Mouse (Mus musculus) gastrocnemius, adult 2 months (tissue): ENCODE data around the gene Ppp1r1a. TPM values are rescaled to one million over a fixed set of nuclear protein-coding genes. Genes with fewer than 3 reads are reported as not detected.

Experiments used
- DNase-seq: peaks from one replicate; pipeline ENCODE4 v3.0.0; 2022
- H3K27ac ChIP-seq: fragments of 200-600 bp; 2 replicates; pipeline ENCODE4 v1.8.1; 2022; ENCODE audit warnings: mild to moderate bottlenecking
- H3K4me3 ChIP-seq: fragments of 200-600 bp; 2 replicates; pipeline ENCODE4 v1.8.1; 2022; ENCODE audit warnings: mild to moderate bottlenecking, moderate library complexity
- CTCF ChIP-seq: fragments of 200-600 bp; IDR thresholded peaks from 2 replicates; pipeline ENCODE4 v1.8.1; 2022; ENCODE audit warnings: antibody characterized with exemption, mild to moderate bottlenecking, moderate library complexity
- intact Hi-C: fragments of 180-260 bp; cut with DNase I; formaldehyde crosslinking; loops from one replicate; pipeline ENCODE4 v1.15.1; 2025
- total RNA-seq, 2 experiments: library from RNA; stranded (reverse); gene quantifications; 2 replicates each; pipeline ENCODE4 v1.2.3; 2021

Gene Ppp1r1a
- total RNA-seq, 2 experiments from 2014 or later, result 67.6 to 107 TPM

DNA sequence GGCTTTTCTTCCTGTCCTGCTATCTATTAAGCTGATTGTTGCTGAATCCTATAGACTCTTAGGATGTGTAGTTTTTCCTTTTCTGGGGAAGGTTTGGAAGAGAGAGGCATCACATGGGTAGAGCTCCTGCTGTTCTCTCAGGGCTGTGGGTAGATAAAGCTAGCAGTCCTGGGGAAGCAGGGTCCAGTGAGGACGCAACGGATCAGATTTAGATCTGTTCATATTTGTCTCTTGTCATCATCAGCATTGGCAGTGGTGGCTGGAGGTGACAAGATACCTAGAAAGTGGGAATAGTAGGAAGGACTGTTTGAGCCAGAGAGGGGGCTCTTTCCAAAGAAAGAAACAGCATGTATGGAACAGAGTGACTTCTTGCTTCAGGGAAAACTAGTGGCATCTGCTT, 2.8 kb downstream of the Ppp1r1a start:
- DNase-seq, result no peak
- intact Hi-C loops, result no loop called here
- no peak overlapping the region for H3K4me3 ChIP-seq
- no peak for TF ChIP-seq CTCF
- no peak overlapping the region for H3K27ac ChIP-seq

DNA sequence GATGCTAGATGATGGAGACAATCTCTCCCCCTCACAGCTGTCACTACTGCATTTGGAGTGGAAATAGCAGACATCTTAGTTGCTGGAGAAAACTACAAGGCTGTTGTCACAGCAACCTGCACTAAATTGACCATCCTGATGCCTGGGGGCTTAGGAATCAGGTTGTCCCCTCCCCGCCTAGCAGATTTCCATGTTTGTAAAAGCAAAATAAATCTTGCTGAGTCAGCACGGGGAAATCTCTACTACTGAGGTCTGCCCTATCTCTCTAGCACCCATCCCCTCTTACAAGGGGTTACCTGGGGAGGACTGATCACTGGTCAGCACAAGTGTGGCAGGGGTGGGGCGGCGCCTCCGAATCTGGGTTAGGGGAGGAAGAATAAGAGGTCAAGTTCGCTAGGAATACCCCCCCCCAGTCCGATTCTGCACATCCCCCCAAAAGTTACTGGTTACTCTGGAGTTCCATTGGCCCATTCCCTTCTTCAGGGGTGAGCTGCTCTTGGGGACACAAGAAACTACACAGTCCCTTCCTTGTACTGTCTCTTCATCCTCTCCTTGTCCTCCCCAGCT, 3.7 kb downstream of the Ppp1r1a start:
- no peak for DNase-seq
- intact Hi-C loops, result no loop called here
- Histone ChIP-seq H3K27ac (no peak overlapping the region), H3K4me3 (no peak overlapping the region)
- no peak for TF ChIP-seq CTCF

DNA sequence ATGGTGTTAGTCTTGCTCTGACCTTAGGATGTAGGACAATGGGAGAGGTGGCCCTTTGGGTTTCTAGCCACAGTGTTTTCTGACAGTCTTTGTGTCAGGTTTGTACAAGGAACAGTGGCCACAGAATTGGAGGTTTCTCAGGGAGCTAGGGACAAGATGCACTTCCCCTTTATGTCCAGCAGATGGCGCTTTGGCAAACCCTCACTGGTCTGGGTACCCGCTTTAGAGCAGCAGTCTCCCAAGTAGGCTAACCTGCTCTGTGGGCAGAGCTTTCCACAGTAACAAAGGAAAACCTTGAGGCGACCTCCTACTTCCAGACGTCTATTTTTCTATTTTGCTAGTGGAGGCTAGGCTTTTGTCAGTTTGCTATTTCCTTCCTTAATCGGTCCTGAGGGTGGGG, 7.4 kb downstream of the Ppp1r1a start:
- DNase-seq, result peak; percentile 51
- H3K4me3 ChIP-seq, result no peak overlapping the region
- intact Hi-C loops, result no loop called here
- no peak overlapping the region for H3K27ac ChIP-seq
- TF ChIP-seq CTCF, result peak; percentile 97

DNA sequence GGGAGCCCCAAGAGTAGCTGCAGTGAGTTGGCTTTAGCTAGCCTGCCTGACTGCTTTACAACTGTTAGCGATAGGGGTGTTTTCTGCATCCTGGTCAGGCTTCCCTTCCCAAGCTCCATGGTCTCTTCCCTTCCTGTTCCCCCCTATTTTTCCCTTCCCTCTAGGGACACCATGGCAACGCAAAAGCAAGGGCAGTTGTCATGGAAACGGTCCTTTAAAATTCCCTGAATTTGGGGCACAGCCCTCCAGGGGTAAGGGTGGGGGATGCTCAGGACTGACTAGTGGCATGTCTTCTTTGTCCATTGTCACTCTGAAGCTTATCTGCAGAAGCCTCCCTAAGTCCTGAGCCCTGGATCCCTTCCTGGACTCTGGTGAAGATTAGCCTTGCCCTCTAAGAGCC, 14.6 kb downstream of the Ppp1r1a start:
- TF ChIP-seq CTCF, result no peak
- intact Hi-C loops, result no loop called here
- H3K27ac ChIP-seq, result no peak overlapping the region
- H3K4me3 ChIP-seq, result no peak overlapping the region
- DNase-seq, result no peak

DNA sequence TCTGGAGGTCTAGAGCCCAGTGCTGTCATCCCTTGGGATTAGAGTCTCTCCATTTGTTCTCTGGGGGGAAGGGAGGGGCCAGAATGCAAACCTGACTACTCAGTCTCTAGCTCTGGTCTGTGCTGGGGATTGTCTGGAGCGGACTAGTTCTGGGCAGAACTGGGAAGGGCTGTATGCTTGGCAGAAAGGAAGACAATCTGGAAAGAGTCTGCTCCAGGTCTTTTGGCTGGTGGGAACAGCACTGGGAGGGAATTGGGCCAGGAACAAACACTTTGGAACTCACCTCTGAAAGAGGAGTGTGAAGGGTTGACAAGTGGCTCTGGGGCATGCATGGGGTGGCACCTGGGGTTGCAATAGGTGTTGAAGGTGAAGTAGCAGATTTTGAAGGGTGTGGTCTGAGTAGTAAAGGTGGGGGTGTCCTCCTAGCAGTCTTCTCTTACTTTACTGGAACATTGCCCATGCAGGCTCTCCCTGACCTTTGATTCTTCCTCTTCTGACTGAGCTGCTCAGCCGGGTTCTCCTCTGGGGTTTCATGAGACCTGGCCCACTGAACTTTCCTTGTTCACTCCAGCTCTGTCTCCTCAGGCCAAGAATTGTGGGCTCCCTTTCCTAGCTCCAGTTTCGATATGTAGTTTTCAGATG, 15.2 kb downstream of the Ppp1r1a start:
- no peak for TF ChIP-seq CTCF
- intact Hi-C loops, result no loop called here

DNA sequence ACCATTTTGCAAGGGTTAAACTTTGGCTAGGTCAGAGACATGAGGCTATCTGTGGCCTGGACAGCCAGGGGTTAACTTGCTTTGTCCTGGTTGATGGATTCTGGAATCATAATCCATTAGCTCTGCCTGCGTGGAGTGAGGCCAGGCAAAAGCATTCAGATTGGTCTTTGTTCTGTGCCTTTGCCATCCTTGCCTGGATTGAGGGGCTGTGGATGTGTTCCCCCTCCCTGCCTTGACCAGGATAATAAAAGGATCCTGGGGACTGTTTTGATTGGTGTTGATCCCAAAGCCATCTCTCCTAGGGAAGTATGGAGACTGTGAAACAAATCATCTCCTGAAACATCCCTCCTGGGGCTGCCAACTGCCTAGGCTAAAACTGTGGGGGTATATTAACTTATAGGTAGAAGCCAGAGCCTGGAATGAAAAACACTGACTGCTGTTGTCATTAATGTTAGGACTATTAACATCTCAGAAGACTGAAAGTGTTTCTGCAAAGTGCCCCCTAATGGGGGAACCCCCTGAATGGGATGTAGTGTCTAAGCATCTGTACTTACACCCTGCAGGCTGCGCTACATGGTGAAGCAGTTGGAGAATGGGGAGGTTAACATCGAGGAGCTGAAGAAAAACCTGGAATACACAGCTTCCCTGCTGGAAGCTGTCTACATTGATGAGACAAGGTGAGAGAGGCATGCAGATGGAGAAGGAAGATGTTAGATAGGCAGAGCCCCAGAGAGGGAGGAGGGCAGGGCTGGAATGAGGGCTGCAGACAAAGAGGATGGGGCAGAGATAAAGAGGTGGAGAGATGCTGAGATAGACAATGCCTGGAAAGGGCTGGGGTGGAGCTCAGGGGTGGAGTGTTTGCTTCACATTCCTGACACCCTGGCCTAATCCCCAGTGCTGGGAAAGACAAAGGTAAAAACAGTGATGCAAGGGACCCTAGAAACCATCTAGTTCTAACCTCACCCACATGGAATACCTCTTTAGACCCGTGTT, 18.1 kb downstream of the Ppp1r1a start:
- DNase-seq, result no peak
- no peak for TF ChIP-seq CTCF
- Histone ChIP-seq H3K27ac (no peak overlapping the region), H3K4me3 (no peak overlapping the region)
- intact Hi-C loops, result no loop called here

More for the DNA sequence above, 15.2 kb downstream of the Ppp1r1a start:
- DNase-seq, result no peak
- H3K27ac ChIP-seq, result no peak overlapping the region
- no peak overlapping the region for H3K4me3 ChIP-seq

DNA sequence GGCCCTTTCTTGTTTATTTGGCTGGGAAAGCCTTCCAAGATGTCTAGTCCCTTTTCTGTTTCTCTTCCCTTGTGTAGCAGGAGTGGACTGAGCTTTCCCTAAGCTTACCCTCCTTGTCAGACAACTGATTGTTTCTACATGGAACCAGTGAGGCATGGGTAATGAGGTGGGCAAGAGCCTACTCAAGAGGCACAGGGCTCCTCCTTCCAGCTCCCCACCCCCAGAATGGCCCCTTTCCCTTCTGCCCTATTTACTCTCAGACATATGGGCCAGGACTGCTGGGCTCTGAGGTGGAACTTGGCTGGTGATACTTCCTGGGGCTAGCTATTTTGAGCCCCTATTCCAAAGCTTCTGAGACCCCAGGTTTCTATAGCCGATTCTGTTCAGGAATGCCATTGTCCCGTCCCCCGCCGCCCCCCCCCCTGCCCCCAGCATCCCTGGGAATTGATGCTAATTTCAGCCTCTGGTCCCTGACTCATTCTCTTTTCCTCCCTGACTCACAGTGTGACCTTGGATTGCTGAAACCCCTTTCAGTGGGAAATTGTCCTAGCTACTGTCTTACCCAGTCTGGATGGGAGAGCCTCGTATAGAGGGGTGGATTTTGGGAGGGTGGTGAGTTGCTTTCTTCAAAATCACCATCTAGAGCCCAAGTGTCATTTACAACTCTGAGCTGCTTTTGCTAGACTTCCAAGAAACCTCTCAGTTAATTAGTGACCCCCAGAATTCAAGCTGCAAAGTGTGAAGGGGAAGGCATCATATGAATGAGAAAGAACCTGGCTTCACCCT, 19.0 kb downstream of the Ppp1r1a start:
- TF ChIP-seq CTCF, result no peak
- H3K27ac ChIP-seq, result no peak overlapping the region
- no peak for DNase-seq
- intact Hi-C loops, result no loop called here
- no peak overlapping the region for H3K4me3 ChIP-seq

DNA sequence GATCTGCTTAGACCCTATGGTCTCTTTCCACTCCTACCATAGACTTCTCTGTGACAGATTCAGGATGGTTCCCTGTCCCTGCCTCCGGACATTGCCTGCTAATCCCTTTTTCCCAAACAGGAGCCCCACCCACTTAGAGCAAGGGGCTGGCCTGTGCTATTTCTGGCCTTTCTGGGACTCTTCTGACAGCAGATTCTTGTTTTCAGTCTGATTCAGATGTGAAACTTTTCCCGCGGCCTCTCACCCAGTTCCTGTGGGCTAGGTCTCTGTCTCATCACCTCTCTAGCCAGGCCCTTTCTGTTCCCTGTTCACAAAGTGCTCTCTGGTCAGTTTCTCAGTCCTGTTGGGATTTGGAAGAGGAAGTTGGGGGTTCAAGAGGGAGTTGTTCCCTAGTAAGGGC, 22.9 kb downstream of the Ppp1r1a start:
- Histone ChIP-seq H3K4me3 (peak overlapping the region; percentile 13), H3K27ac (peak overlapping the region; percentile 61)
- DNase-seq, result no peak
- no peak for TF ChIP-seq CTCF
- intact Hi-C loops, result no loop called here

DNA sequence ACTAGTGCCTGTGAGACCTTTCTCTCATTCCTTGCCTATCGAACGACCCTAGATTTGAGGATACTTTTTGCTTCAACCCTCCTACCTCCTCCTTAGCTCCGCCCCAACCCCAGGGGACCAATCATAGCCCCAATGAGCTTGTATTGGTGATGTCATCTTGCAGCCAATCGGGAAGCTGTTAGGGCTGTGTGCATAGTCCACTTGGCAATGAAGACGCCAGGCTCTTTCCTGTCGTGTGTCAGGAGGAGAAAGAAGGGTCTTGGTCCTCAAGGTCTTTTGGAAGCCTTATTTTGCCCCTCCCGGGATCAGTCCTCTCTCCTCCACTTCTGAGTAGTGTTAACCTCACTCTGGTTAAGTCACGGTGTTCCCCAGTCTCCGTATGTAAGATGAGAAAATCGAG, 23.7 kb downstream of the Ppp1r1a start:
- H3K27ac ChIP-seq, result peak overlapping the region; percentile 69
- TF ChIP-seq CTCF, result no peak
- intact Hi-C loops, result no loop called here
- H3K4me3 ChIP-seq, result peak overlapping the region; percentile 66
- peak; percentile 76 for DNase-seq

DNA sequence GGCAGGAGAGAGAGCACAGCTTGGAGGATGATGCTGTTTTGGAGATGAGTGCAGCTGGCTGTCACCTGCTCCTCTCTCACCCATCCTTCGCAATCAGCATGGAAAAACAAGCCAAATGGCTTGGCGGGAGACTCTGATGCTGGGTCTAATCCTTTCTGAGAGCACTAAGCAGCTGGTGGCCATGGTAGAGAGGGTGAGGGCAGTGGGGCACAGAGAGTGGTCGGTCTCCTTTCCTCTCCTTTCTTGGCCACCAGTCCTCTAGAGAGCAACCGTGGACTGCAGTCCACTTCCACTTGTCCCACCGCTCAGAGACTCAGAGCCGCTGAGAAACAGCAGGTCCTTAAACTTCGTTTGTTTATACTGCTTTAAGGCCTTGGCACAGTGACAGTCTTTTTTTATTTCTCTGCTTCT, 24.2 kb downstream of the Ppp1r1a start:
- Histone ChIP-seq H3K27ac (no peak overlapping the region; the same call in 1 of the 2 replicates), H3K4me3 (peak overlapping the region; percentile 66)
- intact Hi-C loops, result no loop called here
- no peak for DNase-seq
- no peak for TF ChIP-seq CTCF

DNA sequence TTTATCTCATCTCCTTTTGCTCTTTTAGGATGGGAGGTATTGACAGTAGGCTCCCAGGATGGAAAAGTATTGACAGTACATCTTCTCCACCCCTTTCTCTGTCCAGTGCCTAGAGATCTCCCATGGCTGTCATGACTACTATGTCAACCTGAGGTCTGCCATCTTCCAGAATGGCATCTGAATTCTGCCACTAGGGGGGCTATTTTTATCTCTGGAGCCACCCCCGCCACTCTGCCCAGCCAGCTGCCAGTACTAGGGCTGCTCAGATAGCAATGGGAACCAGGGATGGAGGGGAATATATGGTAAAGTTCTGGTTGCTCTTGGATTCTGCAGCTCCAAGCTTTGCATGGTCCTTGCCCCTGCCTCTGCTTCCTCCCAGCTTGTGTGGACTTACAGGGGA, 26.2 kb downstream of the Ppp1r1a start:
- DNase-seq, result no peak
- intact Hi-C loops, result no loop called here
- TF ChIP-seq CTCF, result no peak; the same call in 1 of the 2 replicates
- H3K4me3 ChIP-seq, result no peak overlapping the region
- H3K27ac ChIP-seq, result no peak overlapping the region

DNA sequence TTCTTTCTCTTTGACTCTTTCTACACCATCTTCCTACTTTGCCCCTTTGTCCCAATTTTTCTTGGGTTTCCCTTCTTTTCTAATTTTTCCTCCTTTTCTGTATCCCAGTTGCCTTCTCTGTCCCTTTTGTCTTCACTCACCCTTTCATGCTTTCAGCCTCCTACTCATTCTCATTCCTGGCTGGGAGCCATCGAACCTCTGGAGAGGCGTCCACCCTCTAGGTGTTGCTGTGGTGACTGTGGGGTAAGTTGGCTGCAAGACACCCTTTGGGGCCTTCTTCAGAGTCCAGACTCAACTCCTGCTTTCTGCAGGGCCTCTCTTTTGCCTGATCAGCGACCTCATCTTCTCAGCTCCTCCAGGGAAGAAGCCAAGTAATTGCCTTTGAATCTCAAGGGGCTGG, 28.5 kb downstream of the Ppp1r1a start:
- no peak overlapping the region for H3K27ac ChIP-seq
- intact Hi-C loops, result no loop called here
- DNase-seq, result no peak
- TF ChIP-seq CTCF, result no peak
- no peak overlapping the region for H3K4me3 ChIP-seq

DNA sequence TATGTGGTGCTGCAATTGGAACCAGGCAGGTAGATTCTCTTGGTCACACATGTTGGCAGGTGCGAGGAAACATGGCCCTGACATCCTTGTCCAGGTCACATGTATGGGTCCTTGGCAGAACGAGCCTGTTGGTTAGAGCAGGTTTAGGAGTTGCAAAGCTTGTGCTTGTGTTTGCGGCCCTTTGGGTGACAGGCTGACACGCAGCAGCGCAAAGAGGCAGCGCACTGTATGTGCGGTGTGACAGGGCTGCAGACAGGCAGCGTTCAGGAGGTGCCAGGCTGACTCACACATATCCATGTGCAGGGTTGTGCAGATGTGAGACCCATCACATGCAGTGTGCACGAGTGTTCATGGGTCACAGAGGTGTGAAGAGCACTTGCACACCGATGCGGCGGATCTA, 34.1 kb downstream of the Ppp1r1a start:
- no peak overlapping the region for H3K27ac ChIP-seq
- intact Hi-C loops, result no loop called here
- no peak for DNase-seq
- peak overlapping the region; percentile 76 for H3K4me3 ChIP-seq
- TF ChIP-seq CTCF, result no peak
